Mouse (Mus musculus) MEL-GATA-1-ER (cell line): ENCODE data around the gene Prkce.
A peak's percentile ranks its signal among the peaks of the same experiment; 100 is the strongest.

Source experiments
- DNase-seq: peaks from one replicate; pipeline ENCODE4 v3.0.0-alpha.2; 2012; ENCODE audit warnings: low read depth; ENCODE audit errors: extremely low read depth

Gene Prkce

DNA sequence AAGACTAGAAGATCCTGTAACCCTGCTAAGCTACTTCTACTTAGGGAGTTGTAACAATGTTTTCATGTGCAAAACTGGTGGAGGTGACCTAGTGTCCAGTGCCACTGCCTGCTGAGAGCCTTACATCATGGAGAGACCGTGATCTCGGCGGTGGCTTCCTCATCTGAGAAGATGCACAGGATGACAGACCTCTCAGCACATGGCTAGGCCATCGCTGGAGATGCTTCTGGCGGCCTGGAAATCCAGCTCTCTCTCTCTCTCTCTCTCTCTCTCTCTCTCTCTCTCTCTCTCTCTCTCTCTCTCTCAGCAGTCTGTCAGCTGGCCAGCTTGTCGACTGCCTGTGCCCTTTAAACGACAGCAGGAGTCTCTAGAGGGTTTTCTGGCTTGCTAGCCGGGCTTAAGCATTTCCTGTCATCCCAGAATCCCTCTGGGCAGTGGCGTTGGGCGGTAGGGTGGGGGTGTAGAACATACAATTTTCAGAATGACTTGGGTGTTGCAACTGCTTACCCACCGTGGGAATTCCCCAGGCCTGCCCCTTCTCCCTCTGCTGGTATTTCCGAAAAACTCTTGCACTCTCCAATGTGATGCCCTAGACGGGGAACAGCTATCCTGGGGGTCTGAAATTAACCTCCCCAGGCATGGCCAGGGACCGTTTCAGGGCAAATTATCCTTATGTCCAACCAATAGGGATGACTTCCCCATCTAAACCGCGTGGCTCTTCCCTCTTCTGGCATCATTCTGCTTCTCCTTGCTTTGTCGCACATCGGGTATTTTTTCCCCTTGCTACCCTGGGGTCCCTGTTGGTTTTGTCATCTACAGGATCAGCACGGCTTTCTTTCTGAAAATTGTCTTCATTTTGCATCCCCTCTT is 340.0 kb downstream of the Prkce start:
- DNase-seq, result no peak

DNA sequence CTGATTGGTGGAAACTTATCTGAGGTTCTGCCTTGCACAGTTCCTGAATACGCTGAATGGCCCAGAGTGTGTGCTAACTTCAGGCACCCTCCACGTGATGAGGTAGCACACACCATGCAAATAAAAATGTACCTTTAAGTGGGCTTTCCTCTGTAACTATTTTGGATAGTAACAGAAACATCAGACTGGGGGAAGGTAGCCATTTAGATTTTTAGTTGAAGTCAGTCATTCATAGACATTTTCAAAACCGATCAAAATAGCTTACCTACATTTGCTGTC is 340.6 kb downstream of the Prkce start:
- no peak for DNase-seq

GRCm38 (mm10) chr17:86509871-86510270 is 342.3 kb downstream of the Prkce start:
- DNase-seq, result no peak

DNA sequence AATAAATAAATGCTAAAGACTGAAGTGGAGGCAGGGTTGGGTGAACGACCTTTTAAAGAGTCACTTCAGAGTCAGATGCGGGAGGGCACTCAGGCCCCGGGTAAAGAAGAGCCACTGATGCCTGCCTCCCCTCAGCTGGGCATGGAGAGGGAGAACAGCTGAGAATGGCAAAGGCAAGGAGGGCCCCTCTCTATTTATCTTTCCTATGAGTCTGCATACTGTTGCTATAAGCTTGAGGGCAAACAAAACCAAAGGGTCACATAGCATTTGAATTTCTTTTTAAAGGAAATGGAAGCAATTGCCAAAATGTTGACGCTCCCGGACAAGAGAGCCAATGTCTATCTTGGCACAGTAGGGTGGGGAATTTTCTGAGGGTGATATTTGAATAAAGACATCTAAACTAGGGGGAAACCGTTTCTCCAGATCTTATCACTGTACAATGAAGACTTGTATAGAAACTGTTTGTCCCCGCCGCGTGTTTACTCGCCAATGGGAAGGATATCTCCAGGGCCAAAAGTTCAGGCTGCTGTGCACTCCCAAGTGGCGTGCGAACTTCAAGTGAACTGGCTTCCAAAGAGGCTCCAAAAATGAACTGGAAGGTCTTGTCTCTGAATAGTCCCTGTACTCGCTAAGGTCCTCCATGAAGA is 347.5 kb downstream of the Prkce start:
- no peak for DNase-seq

GRCm38 (mm10) chr17:86516630-86517029 is 349.0 kb downstream of the Prkce start:
- no peak for DNase-seq

DNA sequence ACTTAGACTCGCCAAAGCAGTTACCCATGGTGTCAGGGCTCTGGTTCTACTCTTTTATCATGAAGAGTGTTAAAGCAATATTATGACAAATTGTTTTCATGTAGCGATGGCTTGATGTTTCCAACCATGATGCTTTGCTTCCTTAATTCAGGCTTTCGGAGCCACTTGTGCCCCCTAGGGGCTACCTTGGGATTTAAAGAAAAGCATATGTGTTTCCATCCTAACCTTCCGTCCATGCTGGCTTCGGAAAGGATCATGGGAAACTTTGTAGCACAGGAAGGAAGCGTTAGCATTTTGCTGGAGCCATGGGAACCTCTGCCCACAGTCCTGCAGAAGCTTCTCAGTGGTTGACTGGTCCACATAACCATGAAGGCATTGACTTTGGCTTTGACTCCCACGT is 351.0 kb downstream of the Prkce start:
- no peak for DNase-seq

DNA sequence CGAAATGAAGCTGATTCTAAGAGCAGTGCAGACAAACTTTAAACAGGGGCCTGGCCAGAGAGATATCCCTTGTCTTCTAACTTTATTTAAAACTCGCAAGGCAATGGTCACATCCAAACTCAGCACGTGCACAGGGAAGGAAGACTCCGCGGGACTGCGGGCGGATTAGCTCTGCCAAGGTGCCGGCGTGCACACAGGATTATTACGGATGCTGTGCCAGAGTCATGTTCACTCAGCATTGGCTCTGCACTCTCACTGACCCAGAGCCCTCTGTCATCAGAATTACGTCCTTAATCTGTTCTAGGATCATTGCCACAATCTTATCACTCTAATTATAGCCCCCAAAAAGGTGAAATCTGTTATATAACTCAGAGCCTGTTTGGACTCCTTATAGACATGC is 353.7 kb downstream of the Prkce start:
- DNase-seq, result no peak

GRCm38 (mm10) chr17:86522649-86523048 is 355.1 kb downstream of the Prkce start:
- no peak for DNase-seq

DNA sequence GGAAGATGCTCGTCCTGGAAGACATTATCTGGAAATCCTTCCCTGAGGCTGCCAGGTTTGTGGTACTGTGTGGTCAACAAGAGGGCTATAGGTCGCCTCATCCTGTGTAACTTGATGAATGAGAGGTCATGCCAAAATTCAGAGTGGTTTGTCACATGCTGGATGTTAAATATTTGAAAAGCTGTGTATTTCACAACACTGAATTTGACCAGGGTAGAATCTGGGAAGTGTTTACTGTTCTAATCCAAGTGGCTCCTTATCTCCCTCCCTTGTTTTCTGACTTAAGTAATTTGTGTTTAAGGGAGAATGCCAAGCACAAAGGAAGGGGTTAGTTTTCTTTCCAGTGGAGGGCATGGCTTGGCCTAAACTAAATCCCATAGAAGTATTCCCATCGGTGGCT is 355.8 kb downstream of the Prkce start:
- DNase-seq, result no peak

GRCm38 (mm10) chr17:86523843-86524242 is 356.3 kb downstream of the Prkce start:
- no peak for DNase-seq

DNA sequence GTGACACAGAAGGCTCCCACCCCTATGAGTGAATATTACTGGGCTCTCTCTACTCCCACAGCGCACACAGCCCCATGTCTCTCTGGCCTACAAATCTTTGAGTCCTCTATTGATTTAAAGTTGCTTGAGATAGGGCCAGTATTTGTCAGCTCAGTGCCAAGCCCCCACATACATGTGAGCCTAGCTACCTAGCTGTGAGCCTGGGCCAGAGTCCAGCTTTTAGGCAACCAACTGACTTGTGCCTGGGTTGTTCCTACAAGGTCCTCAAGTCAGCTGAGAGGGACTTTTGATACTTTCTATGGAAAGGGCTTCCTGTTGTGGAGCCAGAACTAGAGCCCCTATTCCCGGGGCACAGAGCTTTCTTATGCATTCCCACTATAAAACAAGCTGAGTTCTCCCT is 357.5 kb downstream of the Prkce start:
- DNase-seq, result no peak

- DNase-seq, result no peak
Observed at GRCm38 (mm10) chr17:86526016-86526415, 358.4 kb downstream of the Prkce start.

- DNase-seq, result no peak
Observed at GRCm38 (mm10) chr17:86527298-86527697, 359.7 kb downstream of the Prkce start.

- no peak for DNase-seq
Observed at GRCm38 (mm10) chr17:86529003-86529402, 361.4 kb downstream of the Prkce start.

GRCm38 (mm10) chr17:86529411-86529810 is 361.8 kb downstream of the Prkce start:
- DNase-seq, result no peak

DNA sequence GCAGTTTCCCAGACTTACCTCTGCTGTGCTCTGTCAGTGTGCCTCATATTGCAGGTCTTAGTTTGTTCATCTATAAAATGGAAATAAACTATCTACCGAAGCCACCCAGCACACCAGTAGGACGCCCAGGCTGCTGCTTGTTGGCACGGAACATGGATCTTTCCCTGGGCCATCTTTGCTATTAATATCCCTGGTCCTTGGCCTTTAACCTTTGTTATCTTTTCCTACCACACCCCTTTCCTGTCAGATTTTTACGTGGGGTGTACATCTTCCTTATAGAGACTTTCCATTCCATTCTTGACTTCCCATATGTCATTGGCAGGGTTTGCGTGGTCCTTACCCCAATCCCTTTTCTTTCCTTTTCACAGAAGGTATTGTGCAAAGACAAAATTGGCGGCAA is 363.6 kb downstream of the Prkce start:
- no peak for DNase-seq

DNA sequence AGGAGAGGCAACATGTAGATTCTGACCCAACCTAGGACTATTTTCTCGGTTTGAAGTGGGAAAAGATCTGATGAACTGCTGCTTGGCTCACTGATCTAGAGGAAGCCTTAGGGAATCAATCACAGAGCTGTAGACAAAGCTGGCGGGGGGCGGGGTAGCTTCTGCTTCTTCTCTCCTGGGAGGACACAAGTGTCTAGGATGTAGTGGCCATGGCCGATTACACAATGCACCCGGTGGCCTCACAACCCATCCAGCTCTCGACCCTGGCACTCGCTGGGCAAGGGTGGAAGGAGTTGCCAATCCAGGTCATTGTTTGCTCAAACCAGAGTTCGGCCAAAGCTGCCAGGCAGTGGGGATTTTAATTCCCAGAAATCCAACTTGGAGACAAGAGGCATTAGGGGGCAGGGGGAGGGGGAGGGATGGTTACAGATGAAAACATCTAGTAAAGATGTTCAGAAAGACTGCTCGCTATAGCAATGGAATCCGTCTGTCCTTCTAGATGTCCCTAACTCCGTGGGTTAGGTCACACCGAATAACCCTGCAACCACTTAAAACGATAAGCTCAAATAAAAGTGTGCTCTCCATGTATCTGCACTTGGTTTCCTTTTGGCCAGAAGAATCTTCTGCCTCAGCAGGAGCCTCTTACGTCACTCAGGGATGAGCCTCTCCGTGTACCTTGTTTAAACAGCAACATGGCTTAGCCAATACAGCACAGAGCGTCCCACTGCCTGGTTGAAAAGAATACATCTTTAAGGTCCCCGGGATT is 365.4 kb downstream of the Prkce start:
- no peak for DNase-seq

GRCm38 (mm10) chr17:86533549-86533851 is 365.9 kb downstream of the Prkce start:
- no peak for DNase-seq

DNA sequence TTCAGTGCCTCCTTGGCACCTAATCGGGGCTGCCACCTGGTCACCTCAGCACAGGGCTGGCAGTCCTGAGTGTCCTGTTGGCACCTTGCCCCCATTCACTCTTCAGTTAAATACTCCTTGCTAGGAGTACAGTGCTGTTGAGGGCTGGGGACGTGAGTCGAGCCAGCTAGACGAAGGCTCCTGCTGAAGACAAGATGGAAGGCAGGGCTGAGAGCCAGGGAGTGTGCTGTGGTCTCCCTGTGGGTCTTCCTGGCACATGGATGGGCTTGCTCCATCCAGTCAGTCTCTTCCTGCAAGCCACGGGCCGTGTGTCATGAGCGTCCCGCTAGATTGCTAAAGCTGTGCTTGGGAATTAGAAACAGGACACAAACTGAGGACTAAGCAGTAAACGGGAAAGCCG is 367.5 kb downstream of the Prkce start:
- DNase-seq, result no peak

DNA sequence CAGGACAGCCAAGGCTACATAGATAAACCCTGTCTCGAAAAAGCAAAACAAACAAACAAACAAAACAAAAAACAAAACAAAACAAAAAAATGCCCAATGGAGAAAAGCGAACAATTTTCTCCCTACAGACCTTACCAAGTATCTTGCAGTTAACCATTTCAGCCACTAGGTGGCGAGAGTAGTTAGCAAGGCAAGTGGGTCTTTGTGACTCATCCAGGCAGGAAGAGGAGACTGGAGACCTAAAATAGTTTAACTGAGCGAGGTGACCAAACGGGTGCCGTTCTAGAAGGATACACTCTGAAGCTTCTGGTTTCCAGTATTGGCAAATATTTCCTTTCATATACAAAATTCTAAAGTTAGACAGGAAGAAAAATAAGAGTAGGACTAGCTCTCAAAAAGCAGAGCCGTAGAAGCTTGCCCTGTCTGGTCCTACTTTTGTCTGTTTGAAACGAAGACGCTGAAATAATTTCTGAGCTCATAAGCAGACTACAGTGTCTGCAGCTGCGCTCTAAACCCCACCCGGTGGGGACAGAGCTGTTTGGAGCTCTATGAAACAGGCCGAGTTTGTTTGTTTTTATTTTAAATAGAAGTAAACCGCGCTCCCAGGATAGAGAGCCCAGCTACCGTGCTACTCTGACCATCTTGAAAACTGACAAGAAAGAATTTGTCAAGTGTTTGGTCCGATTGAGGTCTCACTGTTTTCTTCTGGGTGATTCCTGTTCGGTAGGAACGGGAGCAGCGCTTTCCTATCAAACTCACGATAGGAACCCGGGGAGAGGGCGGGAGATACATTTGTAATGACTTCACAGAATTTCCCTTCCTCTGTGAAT is 368.5 kb downstream of the Prkce start:
- peak; percentile 62 for DNase-seq

DNA sequence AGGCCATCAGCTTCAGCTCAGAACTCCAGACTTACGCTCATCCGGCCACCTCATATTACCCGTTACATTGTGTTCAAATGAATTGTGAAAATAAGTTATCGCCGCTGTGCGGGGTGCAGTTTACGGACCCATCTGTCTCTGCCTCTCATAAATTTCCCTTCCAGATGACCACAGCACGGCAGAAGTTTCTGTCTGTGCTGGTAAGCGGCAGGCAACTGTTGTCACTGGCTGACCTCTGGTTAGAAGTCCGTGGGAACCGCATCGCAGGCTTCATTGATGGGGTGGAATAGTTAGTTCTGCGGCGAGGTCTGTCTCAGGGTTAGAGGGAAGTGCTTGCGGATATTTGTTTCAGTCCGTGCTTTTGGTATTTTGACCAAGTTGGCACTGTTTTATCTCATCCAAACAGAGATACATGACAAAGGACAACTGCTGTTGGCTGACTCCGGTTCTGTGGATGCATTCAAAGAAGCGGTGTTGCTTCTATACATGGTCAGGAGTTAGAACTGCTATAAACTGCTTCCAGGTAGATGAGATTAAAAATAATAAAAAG is 372.4 kb downstream of the Prkce start:
- DNase-seq, result no peak
